Mouse (Mus musculus) neural tube, postnatal 0 days (tissue): Measurements from ENCODE around the gene Slc15a1. TPM values are rescaled to one million over a fixed set of nuclear protein-coding genes. Genes with fewer than 3 reads are reported as not detected.

Source experiments
- polyA plus RNA-seq: library from polyadenylated mRNA; unstranded; fragments of >200 nt; fragmentation: Nextera tagmentation; extraction: Ambion mirVana; gene quantifications from 2 replicates; pipeline ENCODE4 v1.2.1, GENCODE M21; 2015

The Slc15a1 gene
- not detected in 2 replicates for polyA plus RNA-seq

GRCm38 (mm10) chr14:121504781-121505484 is at the start of gene Slc15a1:
Slc15a1 (minus strand) TSS chr14:121505252.

Other genes with a start within 250 kb of the Slc15a1 start
- gene Stk24, start 125.2 kb downstream of the Slc15a1 start, polyA plus RNA-seq, result 13.7 and 16.8 TPM in 2 replicates